Mouse (Mus musculus): ENCODE data around the gene Krt8.

Krt8 gene

GRCm38 (mm10) chr15:101976023-101976422, 28.3 kb downstream of the Krt8 start:
- peak in 1 of 2 experiments; percentile 75 for DNase-seq (ENCODE audit: low spot score in 2 of 2)

GRCm38 (mm10) chr15:101974083-101974845, 30.0 kb downstream of the Krt8 start:
- DNase-seq (ENCODE audit: low spot score in 2 of 2) = no peak

- peak; percentile 89 to 93 for DNase-seq (ENCODE audit: low spot score in 2 of 2)
Observed at GRCm38 (mm10) chr15:101973414-101974077, 30.7 kb downstream of the Krt8 start.

GRCm38 (mm10) chr15:101970536-101970935, 33.7 kb downstream of the Krt8 start:
- DNase-seq (ENCODE audit: low spot score in 2 of 2) = peak in 1 of 2 experiments; percentile 34

- no peak for DNase-seq (ENCODE audit: low spot score in 2 of 2)
Observed at GRCm38 (mm10) chr15:101966808-101967207, 37.5 kb downstream of the Krt8 start.

- no peak for DNase-seq (ENCODE audit: low spot score in 2 of 2)
Observed at GRCm38 (mm10) chr15:101958891-101959290, 45.4 kb downstream of the Krt8 start.

- DNase-seq (ENCODE audit: low spot score in 2 of 2) = no peak
Observed at GRCm38 (mm10) chr15:101954187-101954586, 50.1 kb downstream of the Krt8 start, which contains the start of gene Krt78. Krt78 (minus strand) TSS chr15:101954287.

GRCm38 (mm10) chr15:101952733-101953474, 51.4 kb downstream of the Krt8 start:
- DNase-seq (ENCODE audit: low spot score in 2 of 2) = no peak

All from spleen, postnatal 10 days (tissue).